Mouse (Mus musculus): ENCODE results near the gene Nid1. TPM values are rescaled to one million over a fixed set of nuclear protein-coding genes. Genes with fewer than 3 reads are reported as not detected.

The Nid1 gene
- 95.7 TPM for polyA plus RNA-seq (2014; fragmentation: Illumina TruSeq; extraction: RNeasy Lipid Tissue Mini Kit (QIAGEN cat#74804); ENCODE audit: low read depth, low replicate concordance)

DNA sequence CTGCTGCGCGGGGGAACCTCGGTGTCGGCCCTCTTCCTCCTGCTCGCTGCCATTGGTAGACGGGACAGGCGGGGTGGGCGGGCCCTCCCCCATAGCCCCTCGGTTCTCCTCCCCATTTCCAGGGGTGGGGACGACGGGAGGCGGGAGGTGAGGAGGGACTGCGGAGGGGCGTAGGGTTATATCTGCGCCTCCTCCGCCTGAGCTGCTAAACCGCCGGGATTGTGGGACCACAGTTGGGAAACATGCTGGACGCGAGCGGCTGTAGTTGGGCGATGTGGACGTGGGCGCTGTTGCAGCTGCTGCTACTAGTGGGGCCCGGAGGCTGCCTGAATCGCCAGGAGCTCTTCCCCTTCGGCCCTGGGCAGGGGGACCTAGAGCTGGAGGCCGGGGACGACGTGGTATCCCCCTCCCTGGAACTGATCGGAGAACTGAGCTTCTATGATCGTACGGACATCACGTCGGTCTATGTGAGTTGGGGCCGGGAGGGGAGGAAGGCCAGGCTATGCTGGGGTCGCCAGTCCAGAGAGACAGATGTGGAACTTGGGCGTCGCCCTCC, at the start of gene Nid1:
Nid1 (plus strand) TSS at position 92 of the 556 bp plus-strand sequence.

DNA sequence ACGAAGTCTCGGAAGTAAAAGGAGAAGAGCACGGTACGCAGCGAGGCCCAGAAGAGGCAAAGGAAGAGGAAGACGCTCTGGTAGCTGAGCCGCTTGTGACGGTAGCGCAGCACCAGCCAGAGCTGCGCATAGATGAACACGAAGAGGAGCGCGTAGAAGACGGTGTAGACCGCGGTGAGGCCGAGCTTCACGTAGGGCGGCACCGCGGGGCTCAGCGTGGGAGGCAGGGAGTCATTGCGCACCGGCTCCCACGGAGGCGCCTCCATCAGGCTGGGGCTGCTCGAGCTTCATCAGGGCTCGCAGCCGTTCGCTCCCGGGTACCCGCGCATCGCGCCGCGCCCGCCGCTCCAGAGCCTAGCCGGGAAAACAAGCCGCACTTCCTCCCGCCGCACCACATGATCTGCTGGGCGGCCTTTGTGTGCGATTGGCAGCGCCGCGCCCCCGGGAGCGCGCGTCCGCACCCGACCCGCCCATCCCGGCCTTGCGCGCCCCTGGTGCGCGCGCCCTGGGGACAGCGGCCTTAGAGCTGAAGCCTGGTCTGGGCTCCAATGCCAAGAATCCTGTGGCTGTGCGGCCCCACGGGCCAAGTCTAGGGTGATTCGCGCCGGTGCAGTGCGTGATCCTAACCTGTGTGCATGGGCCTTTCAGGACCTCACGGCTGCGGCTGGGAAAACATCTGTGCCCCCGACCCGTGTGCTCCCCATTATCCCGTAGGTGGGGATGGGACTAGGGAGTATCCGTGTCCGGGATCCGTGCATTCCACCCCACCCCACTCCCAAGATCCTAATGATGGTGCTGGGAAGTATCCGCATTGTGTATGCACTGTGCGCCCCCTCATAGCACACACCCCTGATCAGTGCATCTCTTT, 43.9 kb upstream of the Nid1 start, which contains the start of gene Gpr137b:
Gpr137b (minus strand) TSS at position 787 of the 868 bp plus-strand sequence.

Other genes starting within 250 kb of the Nid1 start
- 19.5 TPM for gene Gpr137b, start 43.5 kb upstream of the Nid1 start, polyA plus RNA-seq (2014; fragmentation: Illumina TruSeq; extraction: RNeasy Lipid Tissue Mini Kit (QIAGEN cat#74804); ENCODE audit: low read depth, low replicate concordance)
- gene Lyst, start 152.8 kb downstream of the Nid1 start, polyA plus RNA-seq (2014; fragmentation: Illumina TruSeq; extraction: RNeasy Lipid Tissue Mini Kit (QIAGEN cat#74804); ENCODE audit: low read depth, low replicate concordance): 13.9 TPM